Mouse (Mus musculus) natural killer cell, adult 2 months (primary cell): ENCODE data around the gene B9d2.

ENCODE experiments used
- DNase-seq, 2 experiments: peaks; one replicate each; pipeline ENCODE4 v3.0.0; 2022; ENCODE audit warnings: low spot score in 2 of 2

B9d2 gene

DNA sequence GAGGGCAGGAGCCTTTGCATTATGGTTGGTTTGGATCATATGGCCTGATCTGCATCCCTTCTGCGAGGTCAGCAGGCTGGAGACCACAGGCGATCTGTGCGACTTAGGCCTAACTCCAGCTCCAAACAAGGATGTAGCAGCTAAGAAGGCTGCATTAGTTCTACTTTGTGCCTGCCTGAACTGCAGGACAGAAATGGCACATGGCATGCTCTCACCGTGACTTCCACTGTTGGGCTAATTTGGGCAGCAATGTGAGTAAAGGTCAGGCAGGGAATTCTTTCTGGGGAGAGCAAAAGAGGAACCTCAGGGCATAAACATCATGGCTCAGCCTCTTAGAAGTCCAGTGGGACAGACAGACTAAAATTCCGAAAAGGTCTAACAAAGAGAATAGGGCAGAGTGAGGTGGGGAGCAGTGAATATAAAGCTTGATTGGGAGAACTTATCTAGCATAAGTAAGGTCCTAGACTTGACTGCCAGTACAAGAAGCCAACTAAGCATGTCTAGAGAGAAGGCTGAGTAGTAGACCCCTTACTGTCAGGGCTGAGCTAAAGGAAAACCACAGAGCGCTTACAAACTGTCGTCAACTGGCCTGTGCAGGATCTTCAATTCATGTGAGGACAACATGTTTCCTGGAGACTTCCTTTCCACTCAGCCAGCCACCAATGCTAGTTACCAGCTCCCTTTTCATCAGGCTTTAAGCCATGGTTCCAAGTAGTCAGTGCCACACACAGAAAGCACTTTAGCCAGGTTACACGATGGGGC is 50.9 kb downstream of the B9d2 start:
- no peak for DNase-seq

DNA sequence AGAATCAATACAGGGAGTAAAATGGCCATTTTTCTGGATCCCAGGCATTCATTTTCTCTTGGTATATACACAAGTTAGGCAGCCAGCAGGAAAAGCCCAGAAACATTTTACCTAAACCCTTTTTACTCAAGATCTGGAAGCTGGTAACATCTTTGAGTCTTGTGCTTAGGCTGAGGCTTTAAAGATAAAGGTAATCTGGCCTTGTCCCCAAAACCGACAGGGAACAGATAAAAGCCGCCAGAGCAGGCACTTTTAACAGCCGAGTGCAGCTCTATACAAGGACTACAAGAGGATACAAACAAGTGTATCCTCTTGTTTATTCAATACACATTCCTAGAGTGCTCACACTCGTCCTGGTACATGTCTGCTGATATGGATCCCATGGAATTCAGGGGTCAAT is 54.4 kb downstream of the B9d2 start:
- no peak for DNase-seq
